Mouse (Mus musculus) myocyte (in vitro differentiated cells): ENCODE results near the gene Sema4d. TPM values are rescaled to one million over a fixed set of nuclear protein-coding genes. Genes with fewer than 3 reads are reported as not detected.

Experiments used
- H3K27me3 ChIP-seq: one replicate; pipeline ENCODE4 v1.6.1; 2011; ENCODE audit not compliant: control insufficient read depth, insufficient read depth, insufficient read length
- H3K36me3 ChIP-seq: one replicate; pipeline ENCODE4 v1.6.1; 2011; ENCODE audit not compliant: control insufficient read depth, insufficient read depth
- H3K4me2 ChIP-seq: one replicate; pipeline ENCODE4 v1.6.1; 2011; ENCODE audit warnings: low read depth, control low read depth
- H3K4me3 ChIP-seq: one replicate; pipeline ENCODE4 v1.5.1; 2011; ENCODE audit warnings: mild to moderate bottlenecking, control low read depth, moderate library complexity
- H3K79me2 ChIP-seq: one replicate; pipeline ENCODE4 v1.6.1; 2011; ENCODE audit not compliant: control insufficient read depth, insufficient read depth
- H3ac ChIP-seq: one replicate; pipeline ENCODE4 v1.6.1; 2011; ENCODE audit not compliant: control insufficient read depth, insufficient read length
- CEBPB ChIP-seq: IDR thresholded peaks from 2 replicates; pipeline ENCODE4 v1.6.1; 2011; ENCODE audit warnings: mild to moderate bottlenecking, moderate library complexity; ENCODE audit not compliant: poor library complexity, insufficient read depth, severe bottlenecking
- E2F4 ChIP-seq: IDR thresholded peaks from one replicate; pipeline ENCODE4 v1.6.1; 2011; ENCODE audit warnings: mild to moderate bottlenecking, control low read depth, moderate library complexity; ENCODE audit not compliant: insufficient read depth
- MAX ChIP-seq: IDR thresholded peaks from one replicate; pipeline ENCODE4 v1.6.1; 2011; ENCODE audit warnings: low read depth, mild to moderate bottlenecking, control low read depth
- MYOD1 ChIP-seq, 3 experiments: IDR thresholded peaks; one replicate each; pipeline ENCODE4 v1.6.1; 2011; ENCODE audit warnings: control low read depth in 2 of 3, low read depth in 2 of 3, mild to moderate bottlenecking in 2 of 3, moderate library complexity in 1 of 3; ENCODE audit not compliant: insufficient read length in 2 of 3, control insufficient read depth in 1 of 3
- MYOG ChIP-seq, 3 experiments: IDR thresholded peaks; one replicate each; pipeline ENCODE4 v1.6.1; 2011; ENCODE audit warnings: control low read depth in 2 of 3, low read depth in 2 of 3, mild to moderate bottlenecking in 2 of 3; ENCODE audit not compliant: insufficient read length in 2 of 3, control insufficient read depth in 1 of 3, insufficient read depth in 1 of 3
- POLR2A ChIP-seq: IDR thresholded peaks from one replicate; pipeline ENCODE4 v1.6.1; 2011; ENCODE audit warnings: low read depth, mild to moderate bottlenecking, control low read depth, moderate library complexity; ENCODE audit not compliant: insufficient read length
- POLR2AphosphoS2 ChIP-seq: IDR thresholded peaks from one replicate; pipeline ENCODE4 v1.6.1; 2011; ENCODE audit warnings: low read depth, control low read depth; ENCODE audit not compliant: insufficient read length
- REST ChIP-seq: IDR thresholded peaks from one replicate; pipeline ENCODE4 v1.6.1; 2011; ENCODE audit warnings: mild to moderate bottlenecking, control low read depth, moderate library complexity; ENCODE audit not compliant: insufficient read depth, insufficient read length
- SRF ChIP-seq: IDR thresholded peaks from one replicate; pipeline ENCODE4 v1.6.1; 2011; ENCODE audit warnings: low read depth; ENCODE audit not compliant: control insufficient read depth, insufficient read length
- TCF12 ChIP-seq: IDR thresholded peaks from one replicate; pipeline ENCODE4 v1.6.1; 2011; ENCODE audit warnings: mild to moderate bottlenecking, control low read depth; ENCODE audit not compliant: poor library complexity, insufficient read depth, severe bottlenecking
- TCF3 ChIP-seq: IDR thresholded peaks from one replicate; pipeline ENCODE4 v1.6.1; 2011; ENCODE audit warnings: low read depth, control low read depth; ENCODE audit not compliant: insufficient read length
- USF1 ChIP-seq: IDR thresholded peaks from one replicate; pipeline ENCODE4 v1.6.1; 2011; ENCODE audit warnings: low read depth, mild to moderate bottlenecking, control low read depth, moderate library complexity
- polyA plus RNA-seq: library from polyadenylated mRNA; unstranded; fragments of >200 nt; fragmentation: generic; extraction: Trizol; gene quantifications from one replicate; pipeline ENCODE4 v1.2.1, GENCODE M21; 2012; ENCODE audit warnings: missing spikeins

The Sema4d gene
- polyA plus RNA-seq, 1 experiment, result 15.3 TPM

GRCm38 (mm10) chr13:51651408-51652064 is 142.0 kb downstream of the Sema4d start, which contains the start of gene Secisbp2:
TSS of gene Secisbp2 (plus strand) at chr13:51651697.
- H3ac ChIP-seq, result peak within 1 kb of the TSS; percentile 30
- peak within 1 kb of the TSS; percentile 41 for H3K4me3 ChIP-seq
- TF ChIP-seq E2F4 (peak; percentile 56), MAX (peak; percentile 86), POLR2A (peak; percentile 89), POLR2AphosphoS2 (peak; percentile 96), MYOD1 (IDR thresholded peaks at IDR 0.05; ENCODE audit: control insufficient read depth in 1 of 3, insufficient read length in 2 of 3, low read depth in 2 of 3) (no peak), REST (no peak), USF1 (no peak), MYOG (IDR thresholded peaks at IDR 0.05; ENCODE audit: control insufficient read depth in 1 of 3, insufficient read depth in 1 of 3, insufficient read length in 2 of 3, low read depth in 2 of 3) (peak in 2 of 3 experiments; percentile 9 to 28), CEBPB (no peak), SRF (peak; percentile 84)
- H3K36me3 ChIP-seq, result peaks cover 20% of the 10 kb centered on the region
- no peaks in the 10 kb centered on the region for H3K27me3 ChIP-seq
- H3K79me2 ChIP-seq, result peaks cover 61% of the 10 kb centered on the region
- H3K4me2 ChIP-seq, result peak within 1 kb of the TSS; percentile 88

GRCm38 (mm10) chr13:51649740-51650139 is 143.8 kb downstream of the Sema4d start:
- H3K36me3 ChIP-seq, result peaks cover 9% of the 10 kb centered on the region
- no peak overlapping the region for H3K4me2 ChIP-seq
- no peaks in the 10 kb centered on the region for H3K27me3 ChIP-seq
- no peak overlapping the region for H3ac ChIP-seq
- no peak overlapping the region for H3K4me3 ChIP-seq
- H3K79me2 ChIP-seq, result peaks cover 75% of the 10 kb centered on the region
- TF ChIP-seq MAX (no peak), SRF (no peak), MYOG (IDR thresholded peaks at IDR 0.05; ENCODE audit: control insufficient read depth in 1 of 3, insufficient read depth in 1 of 3, insufficient read length in 2 of 3, low read depth in 2 of 3) (no peak), CEBPB (no peak), POLR2A (no peak), USF1 (no peak), TCF3 (no peak), TCF12 (no peak), MYOD1 (IDR thresholded peaks at IDR 0.05; ENCODE audit: control insufficient read depth in 1 of 3, insufficient read length in 2 of 3, low read depth in 2 of 3) (no peak), E2F4 (no peak), POLR2AphosphoS2 (no peak), REST (no peak)

GRCm38 (mm10) chr13:51648237-51648636 is 145.3 kb downstream of the Sema4d start:
- H3K36me3 ChIP-seq, result peaks cover 5% of the 10 kb centered on the region
- TF ChIP-seq CEBPB (no peak), USF1 (no peak), E2F4 (no peak), MYOD1 (IDR thresholded peaks at IDR 0.05; ENCODE audit: control insufficient read depth in 1 of 3, insufficient read length in 2 of 3, low read depth in 2 of 3) (no peak), MAX (no peak)
- peaks cover 72% of the 10 kb centered on the region for H3K79me2 ChIP-seq
- H3ac ChIP-seq, result no peak overlapping the region
- peak overlapping the region; percentile 75 for H3K4me2 ChIP-seq
- H3K4me3 ChIP-seq, result peak overlapping the region; percentile 98
- no peaks in the 10 kb centered on the region for H3K27me3 ChIP-seq

GRCm38 (mm10) chr13:51647770-51648169 is 145.8 kb downstream of the Sema4d start:
- peaks cover under 1% of the 10 kb centered on the region for H3K36me3 ChIP-seq

More at GRCm38 (mm10) chr13:51647770-51648169, 145.8 kb downstream of the Sema4d start:
- Histone ChIP-seq H3K4me2 (peak overlapping the region; percentile 75), H3ac (no peak overlapping the region), H3K27me3 (no peaks in the 10 kb centered on the region), H3K4me3 (peak overlapping the region; percentile 98), H3K79me2 (peaks cover 67% of the 10 kb centered on the region)
- TF ChIP-seq TCF3 (no peak), REST (no peak), E2F4 (no peak), USF1 (no peak), CEBPB (no peak), SRF (no peak), POLR2A (no peak), TCF12 (no peak), MYOG (IDR thresholded peaks at IDR 0.05; ENCODE audit: control insufficient read depth in 1 of 3, insufficient read depth in 1 of 3, insufficient read length in 2 of 3, low read depth in 2 of 3) (no peak), POLR2AphosphoS2 (no peak), MAX (no peak), MYOD1 (IDR thresholded peaks at IDR 0.05; ENCODE audit: control insufficient read depth in 1 of 3, insufficient read length in 2 of 3, low read depth in 2 of 3) (no peak)
